In the genomic region with DNA sequence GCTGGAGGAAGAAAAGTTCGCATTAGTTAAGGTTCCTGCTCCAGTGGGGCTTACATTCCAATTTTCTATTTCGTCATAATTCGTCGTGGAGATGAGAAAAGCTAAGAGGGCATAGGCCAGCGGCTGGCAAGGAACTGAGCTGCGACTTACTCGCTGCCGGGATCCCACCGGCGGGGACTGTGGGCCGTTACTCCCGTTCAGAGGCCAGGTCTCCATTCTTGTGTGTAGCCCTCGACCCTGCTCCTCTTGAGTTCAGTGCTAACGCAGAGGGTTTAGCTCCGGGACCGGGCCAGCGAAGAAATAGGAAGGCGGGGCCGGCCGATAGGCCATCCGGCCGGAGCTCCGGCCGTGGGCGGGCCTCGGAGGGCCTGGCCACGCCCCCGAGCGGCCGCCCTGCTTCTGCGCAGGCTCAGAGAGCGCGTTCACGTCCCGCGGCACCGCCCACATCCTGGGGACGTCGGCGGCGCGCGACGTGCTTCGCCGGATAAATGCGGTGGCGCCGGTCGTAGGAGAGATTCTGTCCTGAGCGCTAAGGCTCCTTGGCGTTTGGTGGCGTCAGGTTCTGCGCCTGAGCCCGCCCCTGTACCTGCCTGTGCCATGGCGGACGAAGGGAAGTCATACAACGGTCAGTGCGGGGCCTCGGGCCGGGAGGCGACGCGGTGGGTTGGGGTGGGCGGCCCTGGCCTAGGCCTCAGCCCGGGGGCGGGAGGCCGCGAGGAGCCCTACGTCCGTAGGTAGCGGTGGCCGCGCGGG, we compare ENCODE assay signal across 8 mouse cellular contexts. TPM values are rescaled to one million over a fixed set of nuclear protein-coding genes. Genes with fewer than 3 reads are reported as not detected.
A peak's percentile ranks its signal among the peaks of the same experiment; 100 is the strongest.
DNase-seq lines count a peak whose midpoint lies in the region; ATAC-seq and TF ChIP-seq lines count a peak whose summit lies in the region.

TSS of gene Nxf1 (plus strand) at position 439 of the 753 bp plus-strand sequence.

- H3K27me3 ChIP-seq in embryonic facial prominence, embryonic 13.5 days: no peaks in the 10 kb centered on the region
- no peaks in the 10 kb centered on the region for H3K27me3 ChIP-seq in heart, adult 2 months (ENCODE audit: control insufficient read depth, insufficient read depth, low read length)
- no peaks in the 10 kb centered on the region for H3K27me3 ChIP-seq in limb, embryonic 14.5 days (ENCODE audit: control insufficient read depth, insufficient read depth, low read length)
- no peaks in the 10 kb centered on the region for H3K27me3 ChIP-seq in midbrain, postnatal 0 days (ENCODE audit: insufficient read depth, low read length)

- no peak for TF ChIP-seq EP300 in heart, adult 2 months (IDR thresholded peaks at IDR 0.05; ENCODE audit: insufficient read depth, low read depth, low read length)

- H3K4me3 ChIP-seq in embryonic facial prominence, embryonic 13.5 days: peak within 1 kb of the TSS; percentile 96
- peak within 1 kb of the TSS; percentile 55 for H3K4me3 ChIP-seq in heart, adult 2 months
- H3K4me3 ChIP-seq in limb, embryonic 14.5 days (replicated peaks; ENCODE audit: low read length): peak within 1 kb of the TSS; percentile 98
- H3K4me3 ChIP-seq in midbrain, postnatal 0 days (ENCODE audit: low read depth, low read length): peak within 1 kb of the TSS; percentile 99

- H3K4me1 ChIP-seq in embryonic facial prominence, embryonic 13.5 days: peaks cover 23% of the 10 kb centered on the region
- H3K4me1 ChIP-seq in heart, adult 2 months (ENCODE audit: control insufficient read depth, insufficient read depth, low read length): peaks cover 4% of the 10 kb centered on the region
- H3K4me1 ChIP-seq in limb, embryonic 14.5 days (ENCODE audit: control insufficient read depth, insufficient read depth, low read length): peaks cover 6% of the 10 kb centered on the region; the same call in 1 of the 2 replicates
- H3K4me1 ChIP-seq in midbrain, postnatal 0 days (ENCODE audit: insufficient read depth, low read length): peaks cover 16% of the 10 kb centered on the region; the same call in 1 of the 2 replicates

- H3K79me2 ChIP-seq in heart, adult 2 months (replicated peaks; ENCODE audit: control insufficient read depth, insufficient read depth, low read length): peaks cover 7% of the 10 kb centered on the region

- TF ChIP-seq CTCF in heart, adult 2 months (IDR thresholded peaks at IDR 0.05): no peak
- TF ChIP-seq CTCF in midbrain, postnatal 0 days (IDR thresholded peaks at IDR 0.05): peak; percentile 10; the same call in 1 of the 2 replicates

- peak; percentile 95 for DNase-seq in 3134 (ENCODE audit: extremely low read depth, insufficient read length, low spot score)
- DNase-seq in adrenal gland, postnatal 36 days: peak; percentile 97
- peak; percentile 95 for DNase-seq in heart, adult 2 months
- DNase-seq in kidney, adult 9 months: peak; percentile 92
- DNase-seq in limb, embryonic 14.5 days (ENCODE audit: low spot score): peak; percentile 92
- peak; percentile 95 for DNase-seq in midbrain, postnatal 0 days (ENCODE audit: low spot score)
- DNase-seq in spleen, postnatal 14 days (ENCODE audit: low spot score in 2 of 2): peak; percentile 89 to 94

- intact Hi-C loops in heart, adult 2 months (cut with DNase I): loop anchor here (1.0 to 5.0 kb wide), 3 partner anchors 16 to 60 kb away; partner anchors contain the start of genes Stx5a, Tmem179b and Ttc9c

- peak; percentile 91 for TF ChIP-seq POLR2A in heart, adult 2 months (IDR thresholded peaks at IDR 0.05; ENCODE audit: insufficient read depth, low read depth, low read length)
- TF ChIP-seq POLR2A in limb, embryonic 14.5 days (IDR thresholded peaks at IDR 0.05; ENCODE audit: borderline replicate concordance, extremely low read depth, insufficient read depth, insufficient read length): 0 out of 2 replicates have a peak, but pooled peaks have one; percentile 39

- H3K9me3 ChIP-seq in embryonic facial prominence, embryonic 13.5 days: no peaks in the 10 kb centered on the region
- H3K9me3 ChIP-seq in limb, embryonic 14.5 days (ENCODE audit: control insufficient read depth, low read length): no peaks in the 10 kb centered on the region
- no peaks in the 10 kb centered on the region for H3K9me3 ChIP-seq in midbrain, postnatal 0 days (ENCODE audit: low read length)

- H3K4me2 ChIP-seq in embryonic facial prominence, embryonic 13.5 days: peak within 1 kb of the TSS; percentile 65
- peak within 1 kb of the TSS; percentile 57 for H3K4me2 ChIP-seq in limb, embryonic 14.5 days (replicated peaks; ENCODE audit: low read depth, low read length, severe bottlenecking)
- peak within 1 kb of the TSS; percentile 68 for H3K4me2 ChIP-seq in midbrain, postnatal 0 days (ENCODE audit: low read depth, low read length, poor library complexity, severe bottlenecking)

- WGBS in embryonic facial prominence, embryonic 13.5 days: under 1% methylated on average over 75 of the region's 75 CpGs
- WGBS in heart, adult 2 months: under 1% methylated on average over 75 of the region's 75 CpGs
- WGBS in limb, embryonic 14.5 days: under 1% methylated on average over 55 of the region's 75 CpGs
- under 1% methylated on average over 74 of the region's 75 CpGs for WGBS in midbrain, postnatal 0 days

- peak within 1 kb of the TSS; percentile 91 for H3K27ac ChIP-seq in embryonic facial prominence, embryonic 13.5 days
- peak within 1 kb of the TSS; percentile 90 for H3K27ac ChIP-seq in heart, adult 2 months
- H3K27ac ChIP-seq in limb, embryonic 14.5 days (replicated peaks; ENCODE audit: low read depth, low read length): peak within 1 kb of the TSS; percentile 70
- peak within 1 kb of the TSS; percentile 90 for H3K27ac ChIP-seq in midbrain, postnatal 0 days (ENCODE audit: low read depth, low read length)

- peak within 1 kb of the TSS; percentile 97 for H3K9ac ChIP-seq in embryonic facial prominence, embryonic 13.5 days
- H3K9ac ChIP-seq in heart, adult 2 months (ENCODE audit: low read depth, low read length): peak within 1 kb of the TSS; percentile 99
- H3K9ac ChIP-seq in limb, embryonic 14.5 days (ENCODE audit: low read depth, low read length, severe bottlenecking): peak within 1 kb of the TSS; percentile 95
- peak within 1 kb of the TSS; percentile 95 for H3K9ac ChIP-seq in midbrain, postnatal 0 days (replicated peaks; ENCODE audit: low read length, poor library complexity, severe bottlenecking)

- H3K36me3 ChIP-seq in embryonic facial prominence, embryonic 13.5 days: peaks cover 41% of the 10 kb centered on the region
- H3K36me3 ChIP-seq in heart, adult 2 months (ENCODE audit: control insufficient read depth, insufficient read depth, low read length): peaks cover 8% of the 10 kb centered on the region
- peaks cover 37% of the 10 kb centered on the region for H3K36me3 ChIP-seq in limb, embryonic 14.5 days (ENCODE audit: control insufficient read depth, insufficient read depth, low read length)
- H3K36me3 ChIP-seq in midbrain, postnatal 0 days (ENCODE audit: insufficient read depth, low read length): 0 out of 2 replicates have a peak, but pooled peaks cover 6% of the 10 kb centered on the region

- ATAC-seq in embryonic facial prominence, embryonic 13.5 days (ENCODE audit: insufficient number of reproducible peaks, insufficient read depth, low FRiP score, low TSS enrichment, low read depth): peak; percentile 85
- ATAC-seq in limb, embryonic 14.5 days (ENCODE audit: low FRiP score, low read depth): peak; percentile 91
- ATAC-seq in midbrain, postnatal 0 days (ENCODE audit: low FRiP score): peak; percentile 94

RNA-seq across cellular contexts. Expression of gene Nxf1, which starts in this region (rescaled TPM):
- 100 to 1,000 TPM in 1 of 2 experiments, 10 to 100 TPM in 1; 94.7 to 144 TPM for total RNA-seq in adrenal gland, postnatal 36 days (2021)
- polyA plus RNA-seq in embryonic facial prominence, embryonic 13.5 days (2015; fragmentation: Nextera tagmentation; extraction: Ambion mirVana): 199 and 230 TPM in 2 replicates
- 10 to 100 TPM; 35.5 to 41.8 TPM for total RNA-seq in heart, adult 2 months (2021)
- polyA plus RNA-seq in heart, adult 2 months (2012; rRNA removed): 66.5 and 93.2 TPM in 2 replicates
- polyA plus RNA-seq in limb, embryonic 14.5 days (2012; rRNA removed): 263 and 265 TPM in 2 replicates
- 168 and 187 TPM in 2 replicates for polyA plus RNA-seq in limb, embryonic 14.5 days (2014; fragmentation: Nextera tagmentation; extraction: Ambion mirVana)
- total RNA-seq in midbrain, postnatal 0 days (2014; rRNA removed): 67.4 and 75.6 TPM in 2 replicates
- polyA plus RNA-seq in midbrain, postnatal 0 days (2015; fragmentation: Nextera tagmentation; extraction: Ambion mirVana): 90.0 and 92.8 TPM in 2 replicates

Comparison
In these comparisons a context has a peak if more than half of its experiments do, and no peak if none do; other contexts are left out.
1. Peak in every context shown above with its lines: DNase-seq, ATAC-seq, H3K4me3 ChIP-seq and H3K27ac ChIP-seq.